Mouse (Mus musculus): ENCODE data around the gene Ginm1.

Ginm1 gene

DNA sequence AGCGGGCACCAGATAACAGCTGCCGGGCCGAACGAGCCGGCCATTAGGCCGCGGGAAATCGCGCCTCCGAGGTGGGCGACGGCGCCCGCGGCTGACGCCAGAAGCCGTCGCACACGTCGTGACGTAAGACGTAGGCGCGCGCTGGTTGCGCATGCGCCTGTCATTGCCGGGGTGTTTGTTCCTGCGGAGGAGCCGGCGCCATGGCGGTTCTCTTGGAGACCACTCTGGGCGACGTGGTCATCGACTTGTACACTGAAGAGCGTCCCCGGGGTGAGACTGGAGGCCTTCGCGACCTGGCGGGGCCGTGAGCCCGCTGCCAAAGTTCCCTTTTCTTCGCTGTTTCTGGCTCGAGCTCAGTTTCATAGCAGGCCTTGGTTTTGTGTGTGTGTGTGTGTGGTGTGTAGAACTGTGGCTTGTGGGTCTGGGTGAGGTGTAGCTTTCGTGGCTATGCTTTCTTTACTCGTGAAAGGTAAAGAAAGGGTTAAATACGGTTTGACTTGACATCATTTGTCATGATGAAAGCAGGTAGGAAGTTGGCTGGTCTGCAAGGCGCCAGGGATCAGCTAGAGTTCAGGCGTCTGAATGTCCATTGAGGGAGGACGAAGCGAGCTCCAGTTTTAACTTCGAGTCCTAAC is at the start of gene Ginm1, which contains the start of gene Ppil4:
Ginm1 (minus strand) TSS at position 74 of the 635 bp plus-strand sequence.
Ppil4 (plus strand) TSS at position 141 of the 635 bp plus-strand sequence.
- DNase-seq (ENCODE audit: low spot score): peak; percentile 60

DNA sequence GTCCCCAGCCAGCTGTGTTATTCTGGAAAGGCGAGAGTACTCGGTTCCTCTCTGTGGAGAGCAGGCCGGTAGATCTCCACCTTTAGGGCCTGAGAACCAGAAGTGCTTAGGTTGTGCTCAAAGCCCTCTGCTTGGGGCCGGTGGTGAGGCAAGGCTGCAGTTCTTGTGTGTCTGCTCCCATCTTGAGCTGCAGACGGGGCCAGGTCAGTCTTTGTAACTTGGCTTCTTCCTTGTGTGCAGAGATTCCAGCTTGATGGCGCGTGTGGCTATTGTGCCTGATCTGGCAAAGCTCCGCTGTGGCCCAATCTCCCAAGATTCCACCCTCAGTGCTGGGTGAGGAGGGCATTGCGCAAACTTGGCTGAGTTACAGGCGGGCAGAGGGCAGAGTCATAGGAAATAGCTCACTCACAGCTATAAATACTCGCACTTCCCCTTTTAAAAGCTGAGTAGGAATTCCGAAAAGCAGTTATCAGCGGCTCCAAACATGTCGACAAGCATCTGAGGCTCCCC is 49.0 kb upstream of the Ginm1 start:
- DNase-seq (ENCODE audit: low spot score): no peak

DNA sequence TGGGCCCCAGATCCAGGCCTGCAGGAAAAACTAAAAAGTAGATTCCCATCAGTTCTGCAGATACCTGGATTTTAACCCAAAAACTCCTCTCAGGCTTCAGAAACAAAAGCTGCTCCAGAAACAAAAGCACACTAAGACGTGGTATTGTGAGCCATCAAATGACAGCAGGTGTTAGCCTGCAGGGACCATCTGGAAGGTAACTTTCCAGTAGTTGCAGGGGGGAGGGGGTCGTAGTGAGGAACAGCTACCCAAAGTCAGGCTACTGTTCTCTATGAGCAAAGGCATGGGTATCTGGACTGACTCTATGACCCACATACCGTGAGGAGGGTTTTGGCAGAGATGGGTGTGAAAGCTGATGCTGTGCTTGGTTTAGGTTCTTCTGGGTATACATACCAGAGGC is 48.2 kb upstream of the Ginm1 start:
- no peak for DNase-seq (ENCODE audit: low spot score)

DNA sequence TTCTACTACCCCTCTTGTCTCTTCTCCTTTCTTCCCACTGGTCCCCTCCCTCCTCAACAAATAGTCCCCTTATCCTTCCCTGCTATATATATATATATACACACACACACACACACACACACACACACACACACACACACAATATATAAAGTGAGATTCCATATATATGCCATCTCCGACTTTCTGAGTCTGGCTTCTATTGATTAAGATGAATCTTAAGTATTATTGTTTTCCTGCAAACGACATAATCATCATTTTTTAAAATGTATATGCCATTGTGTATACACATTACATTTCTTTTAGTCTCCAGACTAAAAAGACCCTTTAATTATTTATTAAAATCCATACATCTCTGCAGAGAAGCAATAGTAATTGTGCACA is 47.7 kb upstream of the Ginm1 start:
- no peak for DNase-seq (ENCODE audit: low spot score)

DNA sequence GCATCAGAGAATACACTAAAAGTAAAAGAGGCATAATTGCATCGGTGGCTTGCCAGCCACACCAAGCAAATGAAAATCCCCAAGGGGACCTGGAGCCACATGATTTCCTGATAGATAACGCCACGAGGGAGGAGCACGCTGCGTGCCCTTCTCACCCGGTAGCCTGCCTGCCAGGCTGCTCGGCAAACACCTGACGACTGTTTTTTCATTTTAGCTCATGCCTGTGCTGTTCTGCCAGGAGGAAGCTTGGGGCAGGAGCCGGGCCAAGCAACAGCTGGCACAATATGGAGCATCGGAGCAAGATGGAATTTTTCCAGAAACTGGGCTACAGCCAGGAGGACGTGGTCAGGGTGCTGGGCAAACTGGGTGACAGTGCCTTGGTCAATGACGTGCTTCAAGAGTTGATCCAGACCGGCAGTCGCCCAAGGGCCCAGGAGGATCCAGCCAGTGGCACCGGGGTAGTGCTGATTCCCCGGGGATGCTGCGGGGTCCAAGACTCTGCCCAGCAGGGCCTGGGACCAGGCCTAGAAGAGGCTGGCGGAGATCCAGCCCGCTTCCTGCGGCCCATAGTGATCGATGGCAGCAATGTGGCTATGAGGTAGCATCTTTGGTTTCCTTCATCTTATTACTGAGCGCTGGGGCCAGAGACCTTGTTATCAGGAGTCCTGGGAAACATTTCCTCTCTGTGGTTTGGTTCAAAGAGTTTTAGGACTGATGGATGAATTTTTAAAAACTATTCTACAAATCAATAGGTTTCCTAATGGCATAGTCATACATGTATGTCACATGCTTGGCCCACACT is 47.1 kb upstream of the Ginm1 start:
- no peak for DNase-seq (ENCODE audit: low spot score)

DNA sequence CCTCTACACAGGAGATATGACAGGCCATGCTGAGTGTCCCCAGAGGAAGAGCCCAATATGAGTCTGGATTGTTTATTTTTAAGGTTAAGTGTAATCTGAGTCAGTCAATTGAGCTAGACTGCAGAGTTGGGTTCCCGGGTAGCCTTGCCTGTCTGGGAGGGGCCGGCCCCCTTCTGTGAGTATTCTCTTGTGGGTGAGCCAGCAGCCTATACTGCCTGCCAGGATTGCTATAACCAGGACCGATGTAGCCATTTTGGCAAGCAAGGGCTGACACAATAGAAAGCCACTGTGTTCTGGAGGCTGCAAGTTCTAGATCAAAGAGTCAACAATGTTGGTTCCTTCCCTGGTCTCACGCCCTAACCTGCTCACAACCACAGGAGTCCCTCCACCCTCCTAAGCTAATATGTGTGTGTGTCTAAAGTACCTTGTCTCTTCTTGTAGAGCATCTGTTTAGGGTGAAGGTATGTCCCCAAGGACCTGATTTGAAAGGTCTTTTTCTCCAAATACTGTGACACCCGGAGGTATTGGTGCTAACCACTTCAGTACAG is 46.3 kb upstream of the Ginm1 start:
- no peak for DNase-seq (ENCODE audit: low spot score)

DNA sequence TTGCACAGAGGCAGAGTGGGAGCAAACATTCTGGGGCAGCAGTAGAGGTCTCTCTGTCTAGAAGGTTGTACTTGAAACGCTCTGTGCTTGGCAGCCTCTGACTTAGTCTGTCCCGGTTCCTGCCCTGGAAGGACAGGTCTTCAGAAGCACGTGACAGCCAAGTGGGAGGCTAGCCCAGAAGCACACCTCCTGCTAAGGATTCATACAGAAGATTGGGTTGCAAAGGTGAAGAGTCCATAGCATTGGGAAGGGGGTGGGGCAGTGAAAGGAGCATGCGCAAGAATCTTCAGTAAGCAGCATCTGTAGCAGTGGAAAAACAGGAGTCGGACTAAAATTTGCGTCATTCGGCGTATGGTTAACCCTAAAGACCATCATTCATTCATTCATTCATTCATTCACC is 45.4 kb upstream of the Ginm1 start:
- no peak for DNase-seq (ENCODE audit: low spot score)

DNA sequence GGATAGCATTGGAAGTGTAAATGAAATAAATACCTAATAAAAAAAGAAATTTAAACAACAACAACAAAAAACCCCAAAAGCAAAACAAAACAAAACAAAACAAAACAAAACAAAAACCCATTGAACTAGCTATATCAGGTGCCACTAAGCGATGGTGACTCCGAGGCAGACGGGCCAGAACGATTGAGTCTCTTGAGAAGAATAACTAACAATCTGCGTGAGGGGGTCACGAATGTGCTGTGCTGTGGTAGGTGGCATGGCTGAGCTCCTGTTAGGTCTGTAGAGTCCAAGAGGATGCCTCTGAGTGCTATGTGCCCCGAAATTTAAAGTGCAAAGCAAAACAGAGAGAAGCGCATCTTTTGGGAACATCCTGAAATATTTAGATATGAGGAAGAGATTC is 44.8 kb upstream of the Ginm1 start:
- no peak for DNase-seq (ENCODE audit: low spot score)

DNA sequence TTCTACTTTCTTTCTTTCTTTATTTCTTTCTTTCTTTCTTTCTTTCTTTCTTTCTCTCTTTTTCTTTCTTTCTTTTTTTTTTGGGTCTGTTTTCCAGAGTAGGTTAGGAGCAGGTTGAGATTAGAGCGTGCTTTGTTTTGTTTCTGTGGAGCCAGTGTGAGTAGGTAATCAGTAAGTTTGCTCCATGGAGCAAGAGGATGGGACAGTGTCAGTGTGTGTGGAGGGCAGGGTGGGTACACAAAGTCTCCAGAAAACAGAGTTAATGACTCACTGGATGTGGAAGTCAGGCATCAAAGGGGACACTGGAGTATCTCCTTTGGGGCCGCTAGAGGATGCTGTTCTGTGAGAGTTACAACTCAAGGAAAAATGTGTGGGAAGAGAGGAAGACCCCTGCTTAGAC is 44.3 kb upstream of the Ginm1 start:
- no peak for DNase-seq (ENCODE audit: low spot score)

DNA sequence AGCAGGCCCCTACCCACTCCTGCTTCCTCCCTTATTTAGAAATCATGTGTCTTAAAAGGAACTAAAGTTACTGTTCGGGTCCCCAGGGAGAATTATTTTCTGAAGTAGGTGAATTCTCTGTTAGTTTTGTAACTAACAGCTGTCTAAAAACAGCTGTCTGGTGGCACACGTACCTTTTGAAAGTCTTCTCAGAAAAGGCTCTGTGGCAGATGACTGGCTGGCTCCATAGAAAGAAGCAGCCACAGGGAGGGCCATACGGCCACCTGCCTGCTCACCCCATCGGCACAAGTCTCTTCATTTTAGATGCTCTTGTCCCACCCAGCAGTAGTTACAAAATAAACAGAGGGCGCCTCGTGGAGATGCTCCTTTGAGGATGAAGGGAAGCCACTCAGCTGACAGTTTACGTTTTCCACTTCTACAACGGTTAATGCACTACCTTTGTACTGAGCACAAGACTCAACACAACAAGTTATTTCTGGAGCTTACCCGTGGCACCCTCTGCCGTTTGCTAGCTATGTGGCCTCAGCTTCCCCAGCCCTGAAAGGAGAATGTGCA is 42.1 kb upstream of the Ginm1 start:
- no peak for DNase-seq (ENCODE audit: low spot score)

DNA sequence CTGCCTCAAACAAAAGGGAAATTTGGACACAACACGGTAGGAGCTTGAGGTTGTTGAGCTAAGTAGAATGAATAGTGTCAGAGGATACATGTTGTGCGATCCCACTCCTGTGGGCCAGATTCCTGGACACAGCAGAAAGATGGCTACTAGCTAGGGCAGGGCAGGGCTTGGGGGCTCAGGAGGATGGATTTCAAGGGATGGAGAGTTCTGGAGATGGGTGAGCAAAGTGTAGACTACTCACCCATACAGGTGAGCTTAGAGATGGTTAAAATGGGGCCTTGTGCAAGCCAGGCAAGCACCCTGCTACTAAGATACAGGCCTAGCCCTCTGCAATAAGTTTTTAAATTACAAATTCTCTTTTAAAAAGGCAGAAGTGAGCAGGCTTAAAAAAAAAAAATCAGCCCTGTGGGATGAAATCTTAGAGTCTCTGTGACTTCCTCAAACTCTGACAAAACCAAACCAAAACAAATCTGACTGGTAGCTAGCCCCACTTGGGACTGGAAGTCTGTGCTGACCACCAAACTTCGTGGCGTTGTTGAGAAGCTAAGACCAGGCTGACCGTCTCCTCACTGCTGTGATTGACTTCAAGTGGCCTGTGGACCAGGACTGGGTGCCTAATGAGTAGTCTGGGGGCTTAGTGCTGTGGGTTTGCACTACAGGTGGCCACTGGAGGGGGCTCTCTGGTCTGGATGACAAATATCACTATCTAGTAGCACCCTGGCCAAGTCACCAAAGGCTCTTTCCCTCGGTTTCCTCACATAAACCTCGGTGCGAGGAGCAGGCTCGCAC is 40.9 kb upstream of the Ginm1 start:
- no peak for DNase-seq (ENCODE audit: low spot score)

DNA sequence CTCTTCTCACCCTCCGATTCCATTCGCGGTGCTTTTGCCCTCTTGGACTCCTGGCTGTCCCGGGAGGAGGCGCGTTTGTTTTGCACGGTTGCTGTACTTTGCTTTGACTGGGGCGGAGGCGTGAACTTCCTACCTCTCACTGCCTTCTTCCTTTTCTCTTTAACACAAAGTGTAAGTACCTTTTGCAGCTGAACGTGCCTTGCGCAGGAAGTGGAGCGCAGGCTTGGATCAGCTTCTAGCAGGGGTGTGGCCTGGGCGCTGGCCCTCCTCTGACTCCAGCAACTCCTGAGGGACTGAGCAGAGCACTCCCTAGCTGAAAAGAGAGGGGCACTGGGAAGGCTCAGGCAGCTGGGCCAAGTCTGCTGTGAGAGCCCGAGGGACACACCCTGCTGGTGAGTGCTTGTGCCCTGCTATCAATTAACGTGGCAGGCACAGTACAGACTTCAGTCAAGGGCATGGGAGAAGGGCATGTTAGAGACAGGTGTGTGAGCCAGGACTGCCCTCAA is 39.6 kb upstream of the Ginm1 start, which contains the start of gene Zc3h12d:
Zc3h12d (plus strand) TSS at position 300 of the 506 bp plus-strand sequence.
- no peak for DNase-seq (ENCODE audit: low spot score)

DNA sequence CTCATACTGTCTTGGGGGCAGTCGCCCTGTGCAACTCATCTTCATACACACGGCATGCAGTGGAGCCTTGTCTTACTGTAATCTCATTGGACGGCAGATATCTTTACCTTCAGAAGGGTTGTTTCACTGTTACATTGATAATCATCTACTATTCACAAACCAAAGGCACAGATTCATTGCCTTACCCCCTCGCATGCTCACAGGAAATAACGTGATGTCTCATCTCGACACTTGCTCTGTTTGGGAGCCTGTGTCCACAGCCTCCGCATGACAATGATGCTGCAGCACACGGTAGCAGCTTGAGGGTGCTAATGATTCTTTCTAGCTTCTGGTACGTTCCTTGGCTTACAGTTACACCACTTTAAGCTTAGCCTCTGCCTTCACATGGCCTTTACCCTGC is 33.5 kb upstream of the Ginm1 start:
- DNase-seq (ENCODE audit: low spot score): no peak

DNA sequence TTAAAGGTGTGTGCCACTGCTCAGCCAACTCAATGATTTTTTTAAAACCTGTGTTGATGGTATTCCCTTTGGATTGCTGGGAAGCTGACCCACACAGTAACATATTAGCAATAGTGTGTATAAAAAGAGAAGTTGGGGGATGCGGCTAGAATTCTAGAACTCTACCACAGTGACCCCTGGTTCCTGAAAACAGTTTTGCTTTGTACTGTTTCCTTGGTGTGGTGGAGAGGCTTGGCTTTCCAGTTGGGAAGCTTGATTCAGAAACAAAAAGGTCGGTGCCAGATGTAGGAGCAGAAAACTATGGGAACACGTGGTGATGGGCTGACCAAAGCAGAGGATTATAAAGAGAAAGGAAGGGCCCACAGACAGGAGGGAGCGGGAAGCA is 32.6 kb upstream of the Ginm1 start:
- DNase-seq (ENCODE audit: low spot score): no peak

DNA sequence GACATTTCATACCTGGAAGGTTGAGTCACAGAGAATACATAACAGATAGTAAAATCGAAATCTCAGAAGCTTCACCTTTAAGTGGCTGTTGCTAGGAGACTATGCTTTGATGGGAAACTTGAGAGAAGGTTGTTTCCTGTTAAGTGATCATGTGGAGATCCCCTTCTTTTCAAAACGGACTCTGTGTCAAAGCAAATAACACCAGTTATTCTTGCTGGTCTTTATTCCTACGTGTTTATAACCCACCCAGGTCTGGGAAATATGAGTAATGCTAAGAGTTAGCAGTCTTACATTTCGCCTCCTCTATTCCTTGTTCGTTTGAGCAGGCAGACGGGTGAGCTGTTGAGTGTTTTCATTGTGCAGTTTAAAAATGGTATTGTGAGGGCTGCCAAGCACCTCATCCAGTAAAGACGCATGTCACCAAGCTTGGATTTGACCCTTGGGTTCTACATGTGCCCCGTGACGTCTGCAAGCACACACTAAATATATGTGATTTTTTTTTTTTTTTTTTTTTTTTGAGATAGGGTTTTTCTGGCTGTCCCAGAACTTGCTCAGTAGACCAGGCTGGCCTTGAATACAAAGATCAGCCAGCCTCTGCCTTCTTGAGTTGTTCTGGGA is 32.1 kb upstream of the Ginm1 start:
- no peak for DNase-seq (ENCODE audit: low spot score)

DNA sequence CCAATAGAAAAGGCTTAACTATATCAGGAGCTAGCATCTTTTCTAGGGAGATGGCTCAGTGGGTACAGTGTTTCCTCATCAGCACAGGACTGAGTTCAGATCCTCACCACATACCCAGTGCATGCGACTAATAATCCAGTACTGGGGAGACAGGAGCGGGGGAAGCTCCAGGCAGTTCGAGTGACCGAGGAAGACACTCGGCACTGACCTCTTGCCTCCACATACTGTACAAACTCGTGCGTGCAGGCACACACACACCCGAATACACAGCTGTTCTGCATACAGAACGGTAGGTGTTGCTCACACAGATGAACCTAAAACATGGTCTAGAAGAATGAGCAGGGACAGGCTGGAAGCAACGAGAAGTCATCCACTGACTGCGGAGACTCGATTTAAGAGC is 29.4 kb upstream of the Ginm1 start:
- DNase-seq (ENCODE audit: low spot score): no peak

DNA sequence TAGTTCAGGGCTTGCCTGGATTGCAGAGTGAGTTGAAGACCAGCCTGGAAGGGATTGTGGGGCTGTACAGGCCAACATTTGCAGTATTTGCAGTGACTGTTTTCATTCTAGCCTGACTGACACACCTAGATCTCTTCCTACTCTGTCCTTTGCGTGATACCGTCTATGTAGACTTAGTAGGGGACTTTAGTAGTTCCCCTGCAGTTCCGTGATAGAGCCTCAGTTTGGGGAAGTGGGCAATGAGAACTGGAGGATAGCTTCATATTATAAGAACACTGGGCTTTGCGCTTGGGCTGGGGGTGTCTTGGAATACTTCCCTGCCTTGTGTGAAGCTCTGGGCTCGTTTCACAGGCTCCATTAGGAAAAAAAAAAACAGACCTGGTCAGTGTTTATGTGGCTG is 27.5 kb upstream of the Ginm1 start:
- no peak for DNase-seq (ENCODE audit: low spot score)

DNA sequence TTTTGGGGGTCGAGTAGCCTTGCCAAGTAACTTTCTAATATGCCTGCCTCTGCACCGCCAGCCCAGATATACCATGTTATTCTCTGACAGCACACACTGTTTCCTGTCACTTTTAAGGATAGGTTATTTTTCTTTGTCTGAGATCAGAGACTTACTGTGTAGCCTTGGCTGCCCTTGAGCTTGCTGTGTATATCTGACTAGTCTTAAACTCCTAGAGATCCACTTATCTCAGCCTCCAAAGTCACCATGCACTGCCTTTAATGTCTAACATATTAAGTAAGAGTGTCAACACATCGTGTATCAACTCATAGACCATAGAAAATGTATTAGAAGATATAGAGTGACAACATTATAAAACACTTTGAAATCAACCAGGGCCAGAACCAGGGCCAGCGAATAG is 27.0 kb upstream of the Ginm1 start:
- no peak for DNase-seq (ENCODE audit: low spot score)

DNA sequence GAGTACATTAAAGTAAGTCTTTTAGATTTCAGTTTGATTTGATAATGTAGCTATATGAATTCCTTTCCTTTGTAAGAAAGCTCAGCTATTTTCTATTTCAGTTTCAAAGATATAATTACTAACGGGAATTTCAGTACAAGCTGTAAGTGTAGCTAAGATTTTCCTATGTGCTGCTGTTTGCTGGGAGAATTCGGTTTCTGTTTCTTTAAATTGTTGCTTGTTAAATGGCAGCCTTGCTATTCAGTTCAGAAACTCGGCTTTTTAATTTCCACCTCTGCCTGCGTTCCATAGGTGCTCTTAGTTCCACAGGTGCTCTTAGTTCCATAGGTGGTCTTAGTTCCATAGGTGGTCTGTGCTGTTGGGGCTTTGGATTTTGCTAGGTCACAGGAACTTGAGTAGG is 26.5 kb upstream of the Ginm1 start:
- DNase-seq (ENCODE audit: low spot score): no peak

DNA sequence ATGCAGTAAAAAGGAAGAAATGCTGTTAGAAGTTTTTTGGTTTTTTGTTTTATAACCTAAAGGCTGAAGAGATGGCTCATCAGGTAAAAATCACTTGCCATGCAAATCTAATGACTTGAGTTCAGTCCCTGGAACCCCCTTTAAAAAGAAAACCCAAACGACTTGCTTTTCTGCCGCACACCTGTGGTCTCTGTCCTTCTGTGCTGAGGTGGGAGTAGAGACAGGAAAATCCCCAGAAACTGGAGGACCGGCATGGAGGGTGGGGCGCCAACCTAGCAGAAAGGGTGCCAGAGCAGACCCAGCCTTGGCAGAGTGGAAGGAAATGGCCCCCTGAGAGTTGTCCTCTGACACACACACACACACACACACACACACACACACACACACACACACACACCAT is 26.1 kb upstream of the Ginm1 start:
- DNase-seq (ENCODE audit: low spot score): no peak

DNA sequence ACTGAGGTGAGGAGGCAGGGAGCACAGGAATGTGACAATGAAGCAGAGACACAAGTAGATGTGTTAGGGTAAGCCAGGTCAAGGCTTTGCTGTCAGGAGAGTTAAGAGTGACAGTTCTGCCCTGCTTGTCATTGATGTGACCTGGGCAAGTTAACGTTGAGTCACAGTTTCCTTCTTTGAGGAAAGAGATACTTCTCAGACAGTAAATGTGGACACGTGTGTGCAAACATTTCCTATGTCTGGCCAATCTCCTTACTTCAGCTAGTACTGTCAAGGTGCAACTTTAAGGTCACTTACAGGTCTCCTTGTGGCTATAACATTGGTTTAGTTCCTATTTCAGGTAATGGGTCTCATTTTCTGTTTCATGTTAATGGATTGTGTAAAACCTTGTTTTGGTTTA is 23.9 kb upstream of the Ginm1 start:
- DNase-seq (ENCODE audit: low spot score): no peak
